Mouse (Mus musculus) hindlimb bud, embryonic 11.5 days (tissue): ENCODE measurements around the gene Rufy4.
A peak's percentile ranks its signal among the peaks of the same experiment; 100 is the strongest.

Experiments used
- DNase-seq: peaks from one replicate; pipeline ENCODE4 v3.0.0-alpha.2; 2012; ENCODE audit warnings: low read depth, low spot score; ENCODE audit errors: extremely low spot score

Rufy4 gene

GRCm38 (mm10) chr1:74124991-74125552, at the start of gene Rufy4:
TSS of gene Rufy4 (plus strand) at chr1:74125541.
- peak; percentile 24 for DNase-seq

GRCm38 (mm10) chr1:74076230-74076629, 49.1 kb upstream of the Rufy4 start:
- no peak for DNase-seq

- DNase-seq, result peak; percentile 89
Observed at GRCm38 (mm10) chr1:74077353-74077752, 48.0 kb upstream of the Rufy4 start.

- DNase-seq, result no peak
Observed at GRCm38 (mm10) chr1:74081573-74081989, 43.8 kb upstream of the Rufy4 start.

DNA sequence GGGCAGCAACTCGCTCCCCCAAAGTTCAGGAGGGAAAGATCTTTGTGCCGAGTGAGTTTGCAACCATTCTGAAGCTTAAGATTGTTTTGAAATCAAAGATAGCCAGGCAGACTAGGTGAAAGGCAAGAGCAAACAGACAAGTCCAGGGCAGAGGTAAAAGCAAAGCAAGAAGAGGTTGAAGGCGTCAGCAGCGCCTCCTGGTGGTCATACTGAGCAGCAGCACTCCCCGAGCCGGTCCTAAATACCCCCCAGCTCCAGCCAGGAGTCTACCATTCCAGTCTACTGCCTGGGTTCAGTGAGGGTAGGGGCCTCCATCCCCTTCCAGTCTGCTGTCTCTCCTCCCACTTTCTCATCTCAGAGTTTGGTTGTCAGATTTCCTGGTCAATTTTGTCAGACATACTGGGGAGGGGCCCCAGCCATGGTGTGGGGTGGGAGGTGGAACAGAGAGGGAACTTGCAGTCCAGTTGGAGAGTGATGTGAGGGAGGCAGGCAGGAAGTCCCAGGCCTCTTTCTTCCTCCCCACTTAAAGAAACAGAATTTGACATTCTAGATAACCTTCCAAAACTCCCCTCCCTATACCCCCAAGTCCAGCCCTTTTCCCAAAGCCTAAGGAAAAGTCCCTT, 42.4 kb upstream of the Rufy4 start:
- no peak for DNase-seq

GRCm38 (mm10) chr1:74084065-74084705, 41.2 kb upstream of the Rufy4 start:
- no peak for DNase-seq

- DNase-seq, result no peak
Observed at GRCm38 (mm10) chr1:74084752-74085151, 40.6 kb upstream of the Rufy4 start.

DNA sequence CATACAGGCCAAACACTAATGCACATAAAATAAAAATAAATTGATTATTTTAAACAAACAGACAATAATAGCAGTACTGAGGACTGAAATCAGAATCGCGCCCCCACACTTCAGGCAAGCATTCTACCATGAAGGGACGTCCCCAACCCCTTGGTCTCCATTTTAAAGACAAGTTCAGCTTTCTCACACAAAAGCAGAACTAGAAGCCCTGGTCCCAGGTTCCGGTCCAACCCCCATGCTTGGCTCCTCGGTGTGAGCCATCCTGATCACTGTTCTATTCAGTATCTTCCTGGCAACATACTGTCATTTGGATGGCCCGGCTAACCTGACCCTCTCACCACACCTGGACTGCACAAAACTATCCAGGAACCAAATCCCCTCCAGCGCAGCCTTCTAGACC, 39.8 kb upstream of the Rufy4 start:
- DNase-seq, result no peak

DNA sequence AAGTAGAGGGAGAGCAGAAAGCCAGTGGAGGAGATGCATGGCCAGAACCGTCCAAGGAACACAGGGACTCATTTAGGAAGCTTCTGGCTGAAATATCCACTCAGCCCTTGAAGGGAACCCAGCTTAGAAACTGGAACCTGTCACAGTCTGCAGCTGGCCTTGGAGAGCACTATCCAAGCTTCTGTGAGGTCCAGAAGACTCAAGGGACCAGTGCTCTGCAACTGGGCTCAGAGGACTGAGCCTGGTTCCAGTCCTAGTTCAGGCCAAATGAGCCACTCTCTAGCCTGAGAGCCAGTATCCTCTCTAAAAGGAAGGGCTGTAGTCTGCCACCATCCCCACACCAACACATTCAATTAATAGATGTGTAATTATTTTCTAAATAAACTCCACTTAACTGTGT, 36.8 kb upstream of the Rufy4 start:
- DNase-seq, result no peak

- no peak for DNase-seq
Observed at GRCm38 (mm10) chr1:74090329-74090728, 35.0 kb upstream of the Rufy4 start.

DNA sequence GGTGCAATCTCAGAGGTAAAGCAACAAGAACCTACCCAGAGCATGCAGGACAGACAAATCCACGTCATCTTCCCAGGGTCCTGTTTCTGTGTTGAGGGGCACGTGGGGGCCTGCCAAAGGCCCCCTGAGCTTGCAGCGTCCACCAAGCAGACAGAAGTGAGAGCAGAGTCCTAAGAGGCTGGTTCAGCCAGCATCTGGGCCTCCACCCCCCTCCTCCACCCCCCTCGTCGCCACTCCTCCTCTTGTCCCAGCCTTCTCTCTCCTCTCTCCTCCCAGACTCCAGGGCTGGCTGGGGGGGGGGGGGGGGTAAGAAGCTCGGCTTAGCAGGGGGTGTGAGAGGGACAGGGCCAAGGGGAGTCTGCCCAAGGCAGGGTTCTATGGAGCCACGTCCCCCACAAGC, 34.2 kb upstream of the Rufy4 start:
- no peak for DNase-seq

GRCm38 (mm10) chr1:74091611-74092224, 33.6 kb upstream of the Rufy4 start:
- DNase-seq, result peak; percentile 70

GRCm38 (mm10) chr1:74092242-74092641, 33.1 kb upstream of the Rufy4 start:
- DNase-seq, result no peak

GRCm38 (mm10) chr1:74093447-74093846, 31.9 kb upstream of the Rufy4 start:
- DNase-seq, result no peak

GRCm38 (mm10) chr1:74094497-74095270, 30.7 kb upstream of the Rufy4 start:
- DNase-seq, result no peak

DNA sequence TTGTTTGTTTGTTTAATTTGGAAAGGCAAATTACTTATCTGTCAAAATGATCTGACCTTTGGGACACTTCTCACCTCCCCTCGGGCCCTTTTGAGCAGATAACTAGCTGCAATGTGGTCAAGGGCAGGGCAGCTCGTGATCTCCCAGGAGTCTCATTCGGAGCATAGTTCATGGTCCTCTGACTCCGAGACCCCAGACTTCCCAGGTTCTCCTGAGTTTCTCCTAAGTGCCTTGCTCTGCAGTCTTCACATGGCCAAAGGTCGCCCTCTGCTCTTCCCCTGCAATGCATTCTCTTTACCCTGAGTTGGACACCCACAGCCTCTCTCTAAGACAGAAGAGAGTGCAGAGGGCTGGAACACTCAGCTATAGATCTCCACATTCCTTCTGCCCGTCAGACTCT, 30.0 kb upstream of the Rufy4 start:
- no peak for DNase-seq

GRCm38 (mm10) chr1:74095728-74096127, 29.6 kb upstream of the Rufy4 start:
- DNase-seq, result no peak

DNA sequence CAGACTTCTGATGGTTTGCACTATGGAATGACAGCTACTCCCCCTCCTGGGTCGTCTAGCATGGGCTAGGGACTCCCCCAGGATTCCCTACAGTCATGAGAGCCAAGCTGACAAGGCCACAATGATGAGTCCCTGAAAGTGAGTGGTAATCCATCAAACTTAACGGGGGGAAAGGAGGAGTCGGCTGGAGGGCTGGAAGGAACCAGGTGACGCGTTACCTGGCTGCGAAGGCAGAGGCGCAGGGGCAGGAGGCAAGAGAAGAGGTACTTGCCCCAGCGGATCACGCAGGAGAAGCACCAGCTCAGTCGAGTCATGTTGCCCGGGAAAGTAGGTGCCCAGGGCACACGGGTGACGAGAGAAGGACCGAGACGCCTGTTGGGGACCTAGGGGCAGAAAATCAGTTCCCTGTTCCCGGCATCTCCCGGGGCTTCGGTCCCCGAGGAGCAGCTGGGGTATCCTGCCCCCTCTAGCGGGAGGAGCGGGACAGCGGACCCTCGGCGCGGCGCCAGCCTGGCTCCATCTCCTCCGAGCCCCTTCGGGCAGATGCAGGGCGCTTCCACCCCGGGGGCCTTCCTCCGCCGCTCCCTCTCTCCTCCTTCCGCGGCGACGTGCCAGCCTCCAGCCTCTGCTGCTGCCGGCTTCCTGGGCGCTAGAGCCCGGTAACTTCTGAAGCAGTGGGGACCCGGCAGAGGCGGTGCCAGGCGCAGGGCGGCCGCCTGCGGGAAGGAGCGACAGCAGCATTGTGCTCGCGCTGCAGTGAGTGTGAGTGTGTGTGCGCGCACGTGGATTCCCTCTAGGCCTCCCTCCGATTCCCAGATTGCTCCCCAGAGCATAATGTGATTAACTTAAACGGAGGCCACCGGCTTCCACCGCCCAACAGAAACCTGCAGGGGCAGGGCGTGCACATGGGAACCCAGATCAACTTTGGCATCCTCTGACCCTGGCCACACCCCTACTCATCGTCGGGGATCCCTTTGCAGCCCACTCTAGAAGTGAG, 27.0 kb upstream of the Rufy4 start:
- DNase-seq, result no peak

DNA sequence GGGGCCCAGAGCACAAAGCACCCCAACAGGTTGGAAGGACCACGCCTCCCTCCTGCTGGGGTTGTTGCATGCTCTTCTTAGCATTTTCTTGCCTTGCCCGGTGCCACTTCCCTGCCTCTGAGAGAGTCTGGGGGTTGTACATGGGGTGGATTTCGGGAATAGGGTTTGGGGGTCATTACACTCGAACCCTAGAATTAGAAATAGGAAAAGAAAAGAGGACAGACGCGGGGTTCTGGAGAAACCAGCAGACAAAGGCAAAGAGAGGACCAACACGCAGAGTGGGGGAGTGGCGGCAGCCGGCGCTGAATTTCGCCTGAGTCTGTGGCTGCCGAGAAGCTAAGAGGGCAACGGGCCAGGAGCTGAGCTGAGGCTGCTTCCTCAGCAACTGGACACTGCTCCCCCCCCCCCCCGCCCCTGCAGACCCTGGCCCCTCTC, 26.3 kb upstream of the Rufy4 start:
- DNase-seq, result no peak
